Mouse (Mus musculus) heart, embryonic 14.5 days (tissue): ENCODE results near the gene Olfr1231. TPM values are rescaled to one million over a fixed set of nuclear protein-coding genes. Genes with fewer than 3 reads are reported as not detected.

Experiments used
- ATAC-seq: fragments of 200-750 bp; cut with Nextera tagmentation; 2 replicates; pipeline ENCODE4 v1.8.0; 2017; ENCODE audit warnings: low read depth, moderate TSS enrichment; ENCODE audit not compliant: insufficient number of reproducible peaks, insufficient read depth, low FRiP score
- H3K27ac ChIP-seq, 2 experiments: fragments of 200-500 bp in 1 of 2; fragments of 300-500 bp in 1 of 2; sonication (generic) in 1 of 2; replicated peaks in 1 of 2; 2 replicates each; pipeline ENCODE4 v1.5.1; 2012 to 2014; ENCODE audit warnings: low read depth in 2 of 2, low read length in 2 of 2, control low read depth in 1 of 2, mild to moderate bottlenecking in 1 of 2, mixed read lengths in 1 of 2; ENCODE audit not compliant: control insufficient read depth in 1 of 2, insufficient read depth in 1 of 2
- H3K27me3 ChIP-seq: fragments of 300-500 bp; sonication (generic); 2 replicates; pipeline ENCODE4 v1.6.1; 2014; ENCODE audit warnings: mild to moderate bottlenecking, low read length, control low read depth; ENCODE audit not compliant: control insufficient read depth, insufficient read depth
- H3K36me3 ChIP-seq: fragments of 300-500 bp; sonication (generic); 2 replicates; pipeline ENCODE4 v1.6.1; 2014; ENCODE audit warnings: mild to moderate bottlenecking, control low read depth, low read length, mixed read lengths; ENCODE audit not compliant: control insufficient read depth, insufficient read depth
- H3K4me1 ChIP-seq, 2 experiments: fragments of 200-500 bp in 1 of 2; fragments of 300-500 bp in 1 of 2; sonication (generic) in 1 of 2; 2 replicates each; pipeline ENCODE4 v1.6.1; 2012 to 2014; ENCODE audit warnings: low read length in 2 of 2, control low read depth in 1 of 2, mixed read lengths in 1 of 2; ENCODE audit not compliant: control insufficient read depth in 2 of 2, insufficient read depth in 2 of 2
- H3K4me2 ChIP-seq: fragments of 300-500 bp; sonication (generic); 2 replicates; pipeline ENCODE4 v1.6.1; 2014; ENCODE audit warnings: mild to moderate bottlenecking, low read length
- H3K4me3 ChIP-seq, 2 experiments: fragments of 200-500 bp in 1 of 2; fragments of 300-500 bp in 1 of 2; sonication (generic) in 1 of 2; 2 replicates each; pipeline ENCODE4 v1.5.1; 2012 to 2014; ENCODE audit warnings: low read length in 2 of 2, mild to moderate bottlenecking in 2 of 2, control low read depth in 1 of 2, low read depth in 1 of 2, moderate library complexity in 1 of 2; ENCODE audit not compliant: control insufficient read depth in 1 of 2, insufficient read depth in 1 of 2
- H3K9ac ChIP-seq: fragments of 300-500 bp; sonication (generic); 2 replicates; pipeline ENCODE4 v1.6.1; 2014; ENCODE audit warnings: mild to moderate bottlenecking, low read length
- H3K9me3 ChIP-seq: fragments of 300-500 bp; sonication (generic); 2 replicates; pipeline ENCODE4 v1.6.1; 2016; ENCODE audit warnings: low read length, control low read depth; ENCODE audit not compliant: control insufficient read depth
- WGBS: fragments of 180-500 bp; shearing (Covaris S2); extraction: QIAGEN DNeasy Blood & Tissue Kit; methylation state at CpG from one replicate; pipeline ENCODE4 v1.1.7; 2014; 5-methylcytosine and 5-hydroxymethylcytosine counted together
- polyA plus RNA-seq: library from polyadenylated mRNA; unstranded; fragments of >200 nt; fragmentation: Nextera tagmentation; extraction: Ambion mirVana; gene quantifications from 2 replicates; pipeline ENCODE4 v1.2.1, GENCODE M21; 2014

Gene Olfr1231
- not detected in 2 replicates for polyA plus RNA-seq

- Histone ChIP-seq H3K9me3 (no peaks in the 10 kb centered on the region), H3K27me3 (no peaks in the 10 kb centered on the region), H3K4me2 (no peak within 1 kb of the TSS), H3K27ac (no peak within 1 kb of the TSS), H3K9ac (no peak within 1 kb of the TSS), H3K4me3 (no peak within 1 kb of the TSS), H3K36me3 (no peaks in the 10 kb centered on the region), H3K4me1 (no peaks in the 10 kb centered on the region)
- no peak for ATAC-seq
- WGBS = 72% methylated on average over 2 of the region's 2 CpGs
These were observed at the start of gene Olfr1231 for GRCm38 (mm10) chr2:89306974-89307373. Olfr1231 (minus strand) TSS chr2:89307074.

- ATAC-seq = no peak
These were observed 35.4 kb upstream of the Olfr1231 start, which contains the start of gene Olfr1233 for GRCm38 (mm10) chr2:89342298-89342697. Olfr1233 (minus strand) TSS chr2:89342398.

GRCm38 (mm10) chr2:89329575-89329974, 22.7 kb upstream of the Olfr1231 start, which contains the start of gene Olfr1232:
Olfr1232 (minus strand) TSS chr2:89329675.
- ATAC-seq = no peak
- Histone ChIP-seq H3K36me3 (no peaks in the 10 kb centered on the region), H3K4me3 (no peak within 1 kb of the TSS), H3K4me2 (no peak within 1 kb of the TSS), H3K27ac (no peak within 1 kb of the TSS), H3K9ac (no peak within 1 kb of the TSS), H3K27me3 (no peaks in the 10 kb centered on the region), H3K4me1 (no peaks in the 10 kb centered on the region), H3K9me3 (no peaks in the 10 kb centered on the region)

More at GRCm38 (mm10) chr2:89342298-89342697, 35.4 kb upstream of the Olfr1231 start, which contains the start of gene Olfr1233:
- no peak within 1 kb of the TSS for H3K9ac ChIP-seq
- no peaks in the 10 kb centered on the region for H3K36me3 ChIP-seq
- no peak within 1 kb of the TSS for H3K27ac ChIP-seq
- H3K4me2 ChIP-seq = no peak within 1 kb of the TSS
- no peaks in the 10 kb centered on the region for H3K27me3 ChIP-seq
- no peak within 1 kb of the TSS for H3K4me3 ChIP-seq
- no peaks in the 10 kb centered on the region for H3K9me3 ChIP-seq
- H3K4me1 ChIP-seq = no peaks in the 10 kb centered on the region

GRCm38 (mm10) chr2:89297168-89297567, 9.7 kb downstream of the Olfr1231 start, which contains the start of gene Olfr1230:
Olfr1230 (minus strand) TSS chr2:89297268.
- no peak for ATAC-seq
- no peaks in the 10 kb centered on the region for H3K27me3 ChIP-seq
- H3K4me2 ChIP-seq = no peak within 1 kb of the TSS
- no peak within 1 kb of the TSS for H3K27ac ChIP-seq
- H3K36me3 ChIP-seq = no peaks in the 10 kb centered on the region
- H3K9ac ChIP-seq = no peak within 1 kb of the TSS
- H3K4me1 ChIP-seq = no peaks in the 10 kb centered on the region
- no peak within 1 kb of the TSS for H3K4me3 ChIP-seq
- no peaks in the 10 kb centered on the region for H3K9me3 ChIP-seq
- WGBS = 81% methylated on average over 1 of the region's 1 CpGs

GRCm38 (mm10) chr2:89287914-89288313, 19.0 kb downstream of the Olfr1231 start, which contains the start of gene Olfr1229:
Olfr1229 (minus strand) TSS chr2:89288014.
- Histone ChIP-seq H3K27ac (no peak within 1 kb of the TSS), H3K27me3 (no peaks in the 10 kb centered on the region), H3K36me3 (no peaks in the 10 kb centered on the region), H3K9me3 (no peaks in the 10 kb centered on the region), H3K9ac (no peak within 1 kb of the TSS), H3K4me3 (no peak within 1 kb of the TSS), H3K4me2 (no peak within 1 kb of the TSS), H3K4me1 (no peaks in the 10 kb centered on the region)
- WGBS = 78% methylated on average over 2 of the region's 2 CpGs
- no peak for ATAC-seq

GRCm38 (mm10) chr2:89253962-89254361, 52.9 kb downstream of the Olfr1231 start, which contains the start of gene Olfr1228:
Olfr1228 (minus strand) TSS chr2:89254062.
- no peaks in the 10 kb centered on the region for H3K36me3 ChIP-seq
- H3K4me1 ChIP-seq = no peaks in the 10 kb centered on the region
- H3K4me2 ChIP-seq = no peak within 1 kb of the TSS
- no peak within 1 kb of the TSS for H3K27ac ChIP-seq
- no peaks in the 10 kb centered on the region for H3K9me3 ChIP-seq
- no peak within 1 kb of the TSS for H3K9ac ChIP-seq
- no peak within 1 kb of the TSS for H3K4me3 ChIP-seq
- no peaks in the 10 kb centered on the region for H3K27me3 ChIP-seq
- ATAC-seq = no peak

Other genes starting within 250 kb of the Olfr1231 start
- not detected in 2 replicates for gene Olfr1218, start 245.9 kb downstream of the Olfr1231 start, polyA plus RNA-seq
- not detected in 2 replicates for gene Olfr1219, start 223.6 kb downstream of the Olfr1231 start, polyA plus RNA-seq
- gene Olfr1220, start 200.2 kb downstream of the Olfr1231 start, polyA plus RNA-seq = not detected in 2 replicates
- not detected in 2 replicates for gene Olfr1221, start 189.8 kb downstream of the Olfr1231 start, polyA plus RNA-seq
- not detected in 2 replicates for gene Olfr1222, start 174.0 kb downstream of the Olfr1231 start, polyA plus RNA-seq
- gene Olfr1223, start 155.5 kb downstream of the Olfr1231 start, polyA plus RNA-seq = not detected in 2 replicates
- not detected in 2 replicates for gene Olfr1224-ps1, start 143.0 kb downstream of the Olfr1231 start, polyA plus RNA-seq
- gene Olfr1225, start 132.4 kb downstream of the Olfr1231 start, polyA plus RNA-seq = not detected in 2 replicates
- gene Olfr1226, start 107.0 kb downstream of the Olfr1231 start, polyA plus RNA-seq = not detected in 2 replicates
- not detected in 2 replicates for gene Olfr1228, start 53.0 kb downstream of the Olfr1231 start, polyA plus RNA-seq
- not detected in 2 replicates for gene Olfr1229, start 19.1 kb downstream of the Olfr1231 start, polyA plus RNA-seq
- gene Olfr1230, start 9.8 kb downstream of the Olfr1231 start, polyA plus RNA-seq = not detected in 2 replicates
- gene Olfr1232, start 22.6 kb upstream of the Olfr1231 start, polyA plus RNA-seq = not detected in 2 replicates
- gene Olfr1233, start 35.3 kb upstream of the Olfr1231 start, polyA plus RNA-seq = not detected in 2 replicates
- not detected in 2 replicates for gene Olfr1234, start 57.8 kb upstream of the Olfr1231 start, polyA plus RNA-seq
- gene Olfr1238, start 102.6 kb upstream of the Olfr1231 start, polyA plus RNA-seq = not detected in 2 replicates
- gene Olfr1239, start 113.3 kb upstream of the Olfr1231 start, polyA plus RNA-seq = not detected in 2 replicates
- not detected in 2 replicates for gene Olfr1240, start 135.9 kb upstream of the Olfr1231 start, polyA plus RNA-seq
- not detected in 2 replicates for gene Olfr1241, start 180.1 kb upstream of the Olfr1231 start, polyA plus RNA-seq
- not detected in 2 replicates for gene Olfr1242, start 191.3 kb upstream of the Olfr1231 start, polyA plus RNA-seq
- gene Olfr1243, start 224.4 kb upstream of the Olfr1231 start, polyA plus RNA-seq = not detected in 2 replicates